Mouse (Mus musculus) heart, postnatal 0 days (tissue): ENCODE results near the gene Cadm4.

Experiments
- CTCF ChIP-seq: IDR thresholded peaks from 2 replicates; pipeline ENCODE4 v1.5.1; 2016; ENCODE audit warnings: antibody characterized with exemption, control low read depth, low read depth
- EP300 ChIP-seq: IDR thresholded peaks from 2 replicates; pipeline ENCODE4 v1.6.1; 2016; ENCODE audit warnings: antibody characterized with exemption, low read depth

- no peak for TF ChIP-seq EP300
- TF ChIP-seq CTCF: no peak
Observed at GRCm38 (mm10) chr7:24504868-24505267, 23.0 kb downstream of the Cadm4 start.
